ENCODE assay signal across 8 mouse cellular contexts in the genomic region with DNA sequence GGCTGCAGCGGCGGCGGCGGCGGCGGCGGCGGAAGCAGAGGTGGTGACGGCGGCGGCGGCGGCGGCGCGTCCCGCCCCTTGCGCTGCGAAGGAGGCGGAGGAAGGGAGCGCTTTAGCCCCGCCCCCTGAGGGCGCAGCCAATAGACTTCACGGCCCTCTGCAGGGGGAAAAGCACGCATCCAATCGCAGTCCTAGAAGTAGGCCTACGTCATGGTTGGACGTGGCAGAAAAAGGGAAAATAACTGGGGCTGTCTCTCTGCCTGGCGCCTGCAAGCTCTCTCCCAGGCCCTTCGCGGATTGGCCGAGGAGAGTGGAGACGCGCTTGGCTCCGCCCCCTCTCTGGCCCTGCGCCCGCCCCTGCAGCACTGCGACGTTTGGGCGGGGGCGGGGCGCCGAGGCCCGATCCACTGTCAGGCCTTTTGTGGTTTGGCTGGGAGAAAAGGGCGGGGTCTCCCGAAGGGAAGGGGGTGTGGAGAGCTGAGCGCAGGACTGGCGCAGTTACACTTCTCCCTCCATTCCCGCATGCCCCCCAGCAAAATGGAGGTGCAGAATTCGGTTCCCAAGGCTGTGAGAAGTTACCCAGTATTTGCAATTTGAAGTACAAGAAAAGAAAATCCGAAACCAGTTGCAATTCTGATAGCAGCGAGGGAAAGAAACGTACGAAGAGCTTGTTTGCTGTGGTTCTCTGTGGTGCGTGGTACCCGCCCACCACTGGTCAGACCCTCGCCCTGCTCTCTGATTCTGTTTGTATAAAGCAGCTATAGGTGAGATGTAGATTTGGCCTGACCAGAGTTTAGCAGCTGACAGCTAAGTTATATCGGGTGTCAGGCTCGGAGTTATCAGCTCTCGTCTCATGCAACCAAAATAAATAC. TPM values are rescaled to one million over a fixed set of nuclear protein-coding genes. Genes with fewer than 3 reads are reported as not detected.
A peak's percentile ranks its signal among the peaks of the same experiment; 100 is the strongest.
DNase-seq lines count a peak whose midpoint lies in the region; ATAC-seq lines count a peak whose summit lies in the region.

A gene (minus strand): TSS at position 19 of the 872 bp plus-strand sequence.

- peak within 1 kb of the TSS; percentile 88 to 97 for H3K4me3 ChIP-seq in heart, embryonic 14.5 days (ENCODE audit: control insufficient read depth in 1 of 2, insufficient read depth in 1 of 2, low read depth in 1 of 2, low read length in 2 of 2)
- peak within 1 kb of the TSS; percentile 98 for H3K4me3 ChIP-seq in liver, embryonic 13.5 days (replicated peaks)
- H3K4me3 ChIP-seq in stomach, embryonic 16.5 days (replicated peaks; ENCODE audit: low read length): peak within 1 kb of the TSS; percentile 99

- peak; percentile 91 for ATAC-seq in CD4-positive, CD25-positive, alpha-beta regulatory T cell, adult 4 months
- peak; percentile 100 for ATAC-seq in heart, embryonic 14.5 days (ENCODE audit: insufficient number of reproducible peaks, insufficient read depth, low FRiP score, low read depth)
- peak; percentile 97 for ATAC-seq in liver, embryonic 13.5 days (ENCODE audit: low read depth)
- peak; percentile 100 for ATAC-seq in stomach, embryonic 16.5 days (ENCODE audit: insufficient read depth, low FRiP score)

- H3K4me1 ChIP-seq in heart, embryonic 14.5 days (ENCODE audit: control insufficient read depth in 2 of 2, insufficient read depth in 2 of 2, low read length in 2 of 2): peaks cover 0 to 16% of the 10 kb centered on the region in 2 experiments; a peak in 2 of 4 replicates
- peaks cover 17% of the 10 kb centered on the region for H3K4me1 ChIP-seq in liver, embryonic 13.5 days (replicated peaks)
- H3K4me1 ChIP-seq in stomach, embryonic 16.5 days (ENCODE audit: control insufficient read depth, insufficient read depth, low read length): peaks cover 7% of the 10 kb centered on the region

- no peaks in the 10 kb centered on the region for H3K27me3 ChIP-seq in heart, embryonic 14.5 days (ENCODE audit: control insufficient read depth, insufficient read depth, low read length)
- no peaks in the 10 kb centered on the region for H3K27me3 ChIP-seq in liver, embryonic 13.5 days
- no peaks in the 10 kb centered on the region for H3K27me3 ChIP-seq in stomach, embryonic 16.5 days (ENCODE audit: control insufficient read depth, insufficient read depth, low read length)

- H3K9me3 ChIP-seq in heart, embryonic 14.5 days (ENCODE audit: control insufficient read depth, low read length): no peaks in the 10 kb centered on the region
- H3K9me3 ChIP-seq in liver, embryonic 13.5 days (replicated peaks): no peaks in the 10 kb centered on the region
- H3K9me3 ChIP-seq in stomach, embryonic 16.5 days (replicated peaks; ENCODE audit: control insufficient read depth, low read length): no peaks in the 10 kb centered on the region

- peak within 1 kb of the TSS; percentile 96 for H3K9ac ChIP-seq in heart, embryonic 14.5 days (ENCODE audit: low read length)
- peak within 1 kb of the TSS; percentile 97 for H3K9ac ChIP-seq in liver, embryonic 13.5 days
- H3K9ac ChIP-seq in stomach, embryonic 16.5 days (ENCODE audit: low read length): peak within 1 kb of the TSS; percentile 99

- H3K27ac ChIP-seq in heart, embryonic 14.5 days (replicated peaks in 1 of 2; ENCODE audit: control insufficient read depth in 1 of 2, insufficient read depth in 1 of 2, low read depth in 2 of 2, low read length in 2 of 2): peak within 1 kb of the TSS; percentile 96 to 99
- H3K27ac ChIP-seq in liver, embryonic 13.5 days: peak within 1 kb of the TSS; percentile 97
- peak within 1 kb of the TSS; percentile 97 for H3K27ac ChIP-seq in stomach, embryonic 16.5 days (ENCODE audit: low read length)

- under 1% methylated on average over 53 of the region's 60 CpGs for WGBS in heart, embryonic 14.5 days
- under 1% methylated on average over 51 of the region's 60 CpGs for WGBS in liver, embryonic 13.5 days (ENCODE audit: insufficient replicate concordance)
- WGBS in stomach, embryonic 16.5 days: under 1% methylated on average over 48 of the region's 60 CpGs

- peak within 1 kb of the TSS; percentile 82 for H3K4me2 ChIP-seq in heart, embryonic 14.5 days (ENCODE audit: low read length)
- peak within 1 kb of the TSS; percentile 83 for H3K4me2 ChIP-seq in liver, embryonic 13.5 days
- H3K4me2 ChIP-seq in stomach, embryonic 16.5 days (ENCODE audit: low read depth, low read length): peak within 1 kb of the TSS; percentile 92

- peaks cover 11% of the 10 kb centered on the region; the same call in 1 of the 2 replicates for H3K36me3 ChIP-seq in heart, embryonic 14.5 days (ENCODE audit: control insufficient read depth, insufficient read depth, low read length)
- H3K36me3 ChIP-seq in liver, embryonic 13.5 days: no peaks in the 10 kb centered on the region
- peaks cover 3% of the 10 kb centered on the region; the same call in 1 of the 2 replicates for H3K36me3 ChIP-seq in stomach, embryonic 16.5 days (ENCODE audit: control insufficient read depth, insufficient read depth, low read length)

- DNase-seq in c-Kit-negative CD71-positive TER-119-positive erythroid progenitor cells, embryonic 14.5 days (ENCODE audit: low read depth, low spot score): peak; percentile 97
- peak; percentile 99 for DNase-seq in fibroblast of lung, adult 2 months (ENCODE audit: low read depth)
- peak; percentile 100 for DNase-seq in kidney, postnatal 14 days
- DNase-seq in liver, embryonic 13.5 days: peak; percentile 98
- peak; percentile 94 for DNase-seq in neural tube, embryonic 10.5 days (ENCODE audit: extremely low spot score, low spot score)

RNA-seq across cellular contexts. Expression of the gene that starts here (rescaled TPM):
- polyA plus RNA-seq in CD4-positive, CD25-positive, alpha-beta regulatory T cell, adult 4 months (2017; shearing (Covaris generic)): 10 to 100 TPM; 36.1 to 44.5 TPM
- polyA plus RNA-seq in heart, embryonic 14.5 days (2014; fragmentation: Nextera tagmentation; extraction: Ambion mirVana): 87.6 and 87.8 TPM in 2 replicates
- 16.7 and 20.2 TPM in 2 replicates for polyA plus RNA-seq in liver, embryonic 13.5 days (2015; fragmentation: Nextera tagmentation; extraction: Ambion mirVana)
- polyA plus RNA-seq in stomach, embryonic 16.5 days (2015; fragmentation: Nextera tagmentation; extraction: Ambion mirVana): 77.2 and 80.6 TPM in 2 replicates

Comparison
In these comparisons a context has a peak if more than half of its experiments do, and no peak if none do; other contexts are left out.
1. Peak in every context shown above with its lines: DNase-seq, ATAC-seq, H3K4me3 ChIP-seq and H3K27ac ChIP-seq.